Mouse (Mus musculus): ENCODE results near the gene Capzb. TPM values are rescaled to one million over a fixed set of nuclear protein-coding genes. Genes with fewer than 3 reads are reported as not detected.

The Capzb gene
- polyA plus RNA-seq, 1 experiment from 2014 or later: 364 TPM

GRCm38 (mm10) chr4:139287122-139287863 lies 94.6 kb downstream of the Capzb start:
- no peaks in the 10 kb centered on the region for H3K9me3 ChIP-seq
- H3K4me1 ChIP-seq (replicated peaks): peaks cover 23% of the 10 kb centered on the region
- 81% methylated on average over 18 of the region's 18 CpGs for WGBS
- H3K9ac ChIP-seq: no peak overlapping the region
- ATAC-seq (ENCODE audit: low read depth): no peak
- no peak overlapping the region for H3K4me2 ChIP-seq
- no peak overlapping the region for H3K27ac ChIP-seq (replicated peaks)
- H3K4me3 ChIP-seq: no peak overlapping the region
- H3K36me3 ChIP-seq: peaks cover 85% of the 10 kb centered on the region
- no peaks in the 10 kb centered on the region for H3K27me3 ChIP-seq

- no peak overlapping the region for H3K27ac ChIP-seq (replicated peaks)
- H3K36me3 ChIP-seq: peaks cover 70% of the 10 kb centered on the region
- no peak overlapping the region for H3K4me2 ChIP-seq
- no peak overlapping the region for H3K9ac ChIP-seq
- ATAC-seq (ENCODE audit: low read depth): no peak
- no peak overlapping the region for H3K4me3 ChIP-seq
- no peaks in the 10 kb centered on the region for H3K27me3 ChIP-seq
- H3K4me1 ChIP-seq (replicated peaks): peaks cover 6% of the 10 kb centered on the region; the same call in 1 of the 2 replicates
- H3K9me3 ChIP-seq: no peaks in the 10 kb centered on the region
- WGBS: 66% methylated on average over 10 of the region's 10 CpGs
Measured at GRCm38 (mm10) chr4:139289017-139289416, 96.3 kb downstream of the Capzb start.

GRCm38 (mm10) chr4:139291099-139291498 lies 98.4 kb downstream of the Capzb start:
- Histone ChIP-seq H3K27ac (replicated peaks) (no peak overlapping the region), H3K4me1 (replicated peaks) (peaks cover 6% of the 10 kb centered on the region; the same call in 1 of the 2 replicates), H3K4me2 (no peak overlapping the region), H3K4me3 (no peak overlapping the region), H3K36me3 (peaks cover 54% of the 10 kb centered on the region), H3K9me3 (no peaks in the 10 kb centered on the region), H3K27me3 (no peaks in the 10 kb centered on the region), H3K9ac (no peak overlapping the region)
- ATAC-seq (ENCODE audit: low read depth): no peak
- 88% methylated on average over 16 of the region's 16 CpGs for WGBS

GRCm38 (mm10) chr4:139292038-139292437 lies 99.3 kb downstream of the Capzb start:
- H3K4me1 ChIP-seq (replicated peaks): peaks cover 6% of the 10 kb centered on the region; the same call in 1 of the 2 replicates
- no peak overlapping the region for H3K4me2 ChIP-seq
- H3K4me3 ChIP-seq: no peak overlapping the region
- WGBS: 92% methylated on average over 5 of the region's 5 CpGs
- H3K36me3 ChIP-seq: peaks cover 55% of the 10 kb centered on the region
- no peaks in the 10 kb centered on the region for H3K9me3 ChIP-seq
- H3K27ac ChIP-seq (replicated peaks): no peak overlapping the region
- H3K27me3 ChIP-seq: no peaks in the 10 kb centered on the region
- no peak for ATAC-seq (ENCODE audit: low read depth)
- no peak overlapping the region for H3K9ac ChIP-seq

GRCm38 (mm10) chr4:139297566-139297965 lies 104.9 kb downstream of the Capzb start:
- H3K36me3 ChIP-seq: peaks cover 51% of the 10 kb centered on the region
- 91% methylated on average over 4 of the region's 4 CpGs for WGBS

GRCm38 (mm10) chr4:139298671-139299366 lies 106.1 kb downstream of the Capzb start:
- H3K27ac ChIP-seq (replicated peaks): no peak overlapping the region
- no peak overlapping the region for H3K4me2 ChIP-seq
- no peaks in the 10 kb centered on the region for H3K9me3 ChIP-seq
- H3K36me3 ChIP-seq: peaks cover 55% of the 10 kb centered on the region
- no peaks in the 10 kb centered on the region; the same call in 1 of the 2 replicates for H3K4me1 ChIP-seq (replicated peaks)
- no peaks in the 10 kb centered on the region for H3K27me3 ChIP-seq
- WGBS: 88% methylated on average over 12 of the region's 12 CpGs
- no peak for ATAC-seq (ENCODE audit: low read depth)
- H3K9ac ChIP-seq: no peak overlapping the region
- H3K4me3 ChIP-seq: no peak overlapping the region

More at GRCm38 (mm10) chr4:139297566-139297965, 104.9 kb downstream of the Capzb start:
- no peaks in the 10 kb centered on the region for H3K27me3 ChIP-seq
- H3K4me2 ChIP-seq: no peak overlapping the region
- no peak overlapping the region for H3K4me3 ChIP-seq
- no peak overlapping the region for H3K27ac ChIP-seq (replicated peaks)
- no peak overlapping the region for H3K9ac ChIP-seq
- no peaks in the 10 kb centered on the region for H3K9me3 ChIP-seq
- H3K4me1 ChIP-seq (replicated peaks): no peaks in the 10 kb centered on the region; the same call in 1 of the 2 replicates
- no peak for ATAC-seq (ENCODE audit: low read depth)

- Histone ChIP-seq H3K36me3 (peaks cover 74% of the 10 kb centered on the region), H3K4me2 (no peak overlapping the region)
- WGBS: 91% methylated on average over 8 of the region's 8 CpGs
Measured at GRCm38 (mm10) chr4:139301780-139302179, 109.1 kb downstream of the Capzb start.

GRCm38 (mm10) chr4:139302241-139302640 lies 109.5 kb downstream of the Capzb start:
- ATAC-seq (ENCODE audit: low read depth): no peak
- no peaks in the 10 kb centered on the region for H3K27me3 ChIP-seq
- no peak overlapping the region for H3K9ac ChIP-seq
- no peak overlapping the region for H3K4me3 ChIP-seq
- 57% methylated on average over 5 of the region's 5 CpGs for WGBS
- H3K4me1 ChIP-seq (replicated peaks): no peaks in the 10 kb centered on the region; the same call in 1 of the 2 replicates
- H3K36me3 ChIP-seq: peaks cover 73% of the 10 kb centered on the region
- no peak overlapping the region for H3K4me2 ChIP-seq
- H3K27ac ChIP-seq (replicated peaks): no peak overlapping the region
- H3K9me3 ChIP-seq: no peaks in the 10 kb centered on the region

More at GRCm38 (mm10) chr4:139301780-139302179, 109.1 kb downstream of the Capzb start:
- Histone ChIP-seq H3K27me3 (no peaks in the 10 kb centered on the region), H3K4me1 (replicated peaks) (no peaks in the 10 kb centered on the region; the same call in 1 of the 2 replicates), H3K9ac (no peak overlapping the region), H3K4me3 (no peak overlapping the region), H3K9me3 (no peaks in the 10 kb centered on the region), H3K27ac (replicated peaks) (no peak overlapping the region)
- ATAC-seq (ENCODE audit: low read depth): no peak

- Histone ChIP-seq H3K27ac (replicated peaks) (no peak overlapping the region), H3K9me3 (no peaks in the 10 kb centered on the region), H3K4me3 (no peak overlapping the region), H3K36me3 (peaks cover 44% of the 10 kb centered on the region), H3K9ac (no peak overlapping the region), H3K4me1 (replicated peaks) (peaks cover 14% of the 10 kb centered on the region), H3K27me3 (no peaks in the 10 kb centered on the region), H3K4me2 (no peak overlapping the region)
- 97% methylated on average over 3 of the region's 3 CpGs for WGBS
- no peak for ATAC-seq (ENCODE audit: low read depth)
Measured at GRCm38 (mm10) chr4:139305521-139305920, 112.8 kb downstream of the Capzb start.

GRCm38 (mm10) chr4:139307916-139308315 lies 115.2 kb downstream of the Capzb start:
- Histone ChIP-seq H3K9ac (no peak overlapping the region), H3K4me2 (no peak overlapping the region), H3K27ac (replicated peaks) (no peak overlapping the region), H3K4me1 (replicated peaks) (peaks cover 26% of the 10 kb centered on the region), H3K9me3 (no peaks in the 10 kb centered on the region), H3K36me3 (peaks cover 27% of the 10 kb centered on the region), H3K27me3 (0 out of 2 replicates have a peak, but pooled peaks cover 5% of the 10 kb centered on the region), H3K4me3 (no peak overlapping the region)
- ATAC-seq (ENCODE audit: low read depth): no peak
- WGBS: 84% methylated on average over 5 of the region's 5 CpGs

GRCm38 (mm10) chr4:139309651-139310050 lies 117.0 kb downstream of the Capzb start:
- peaks cover 28% of the 10 kb centered on the region for H3K36me3 ChIP-seq
- H3K27ac ChIP-seq (replicated peaks): no peak overlapping the region
- H3K4me2 ChIP-seq: peak overlapping the region; percentile 92
- ATAC-seq (ENCODE audit: low read depth): no peak
- WGBS: 18% methylated on average over 6 of the region's 6 CpGs
- H3K27me3 ChIP-seq: 0 out of 2 replicates have a peak, but pooled peaks cover 5% of the 10 kb centered on the region
- H3K4me1 ChIP-seq (replicated peaks): peaks cover 26% of the 10 kb centered on the region
- H3K9me3 ChIP-seq: no peaks in the 10 kb centered on the region
- H3K9ac ChIP-seq: peak overlapping the region; percentile 88
- H3K4me3 ChIP-seq: peak overlapping the region; percentile 82

Data from neural tube, embryonic 13.5 days (tissue).